Mouse (Mus musculus) midbrain, embryonic 13.5 days (tissue): Measurements from ENCODE around the gene Cnn1. TPM values are rescaled to one million over a fixed set of nuclear protein-coding genes. Genes with fewer than 3 reads are reported as not detected.
"Not testable (repeated sequence)": the region's sequence is repeated elsewhere in the genome, so short reads cannot be mapped to it uniquely, and the experiment has no call there.

Experiments used
- ATAC-seq: fragments of 200-750 bp; cut with Nextera tagmentation; 2 replicates; pipeline ENCODE4 v1.8.0; 2017; ENCODE audit warnings: mild to moderate bottlenecking, moderate TSS enrichment, moderate library complexity
- H3K27ac ChIP-seq: fragments of 300-500 bp; sonication (generic); 2 replicates; pipeline ENCODE4 v1.5.1; 2015; ENCODE audit warnings: inconsistent platforms, mild to moderate bottlenecking, moderate library complexity
- H3K27me3 ChIP-seq: fragments of 300-500 bp; sonication (generic); 2 replicates; pipeline ENCODE4 v1.6.1; 2015; ENCODE audit warnings: mild to moderate bottlenecking, inconsistent platforms
- H3K36me3 ChIP-seq: fragments of 300-500 bp; sonication (generic); 2 replicates; pipeline ENCODE4 v1.6.1; 2015; ENCODE audit warnings: mild to moderate bottlenecking, inconsistent platforms
- H3K4me1 ChIP-seq: fragments of 300-500 bp; sonication (generic); replicated peaks from 2 replicates; pipeline ENCODE4 v1.6.1; 2015; ENCODE audit warnings: inconsistent platforms
- H3K4me2 ChIP-seq: fragments of 300-500 bp; sonication (generic); replicated peaks from 2 replicates; pipeline ENCODE4 v1.6.1; 2015; ENCODE audit warnings: moderate library complexity, mild to moderate bottlenecking, inconsistent platforms
- H3K4me3 ChIP-seq: fragments of 300-500 bp; sonication (generic); replicated peaks from 2 replicates; pipeline ENCODE4 v1.5.1; 2015; ENCODE audit warnings: mild to moderate bottlenecking, inconsistent platforms
- H3K9ac ChIP-seq: fragments of 300-500 bp; sonication (generic); replicated peaks from 2 replicates; pipeline ENCODE4 v1.6.1; 2015; ENCODE audit warnings: mild to moderate bottlenecking, inconsistent platforms
- H3K9me3 ChIP-seq: fragments of 300-500 bp; sonication (generic); 2 replicates; pipeline ENCODE4 v1.6.1; 2016; ENCODE audit warnings: mild to moderate bottlenecking, inconsistent platforms
- WGBS: fragments of 180-500 bp; shearing (Covaris S2); methylation state at CpG from one replicate; pipeline ENCODE4 v1.1.7; 2015; 5-methylcytosine and 5-hydroxymethylcytosine counted together
- polyA plus RNA-seq: library from polyadenylated mRNA; unstranded; fragments of >200 nt; fragmentation: Nextera tagmentation; extraction: Ambion mirVana; gene quantifications from 2 replicates; pipeline ENCODE4 v1.2.1, GENCODE M21; 2015

Cnn1 gene
- polyA plus RNA-seq, 1 experiment from 2014 or later = 2.0 TPM

DNA sequence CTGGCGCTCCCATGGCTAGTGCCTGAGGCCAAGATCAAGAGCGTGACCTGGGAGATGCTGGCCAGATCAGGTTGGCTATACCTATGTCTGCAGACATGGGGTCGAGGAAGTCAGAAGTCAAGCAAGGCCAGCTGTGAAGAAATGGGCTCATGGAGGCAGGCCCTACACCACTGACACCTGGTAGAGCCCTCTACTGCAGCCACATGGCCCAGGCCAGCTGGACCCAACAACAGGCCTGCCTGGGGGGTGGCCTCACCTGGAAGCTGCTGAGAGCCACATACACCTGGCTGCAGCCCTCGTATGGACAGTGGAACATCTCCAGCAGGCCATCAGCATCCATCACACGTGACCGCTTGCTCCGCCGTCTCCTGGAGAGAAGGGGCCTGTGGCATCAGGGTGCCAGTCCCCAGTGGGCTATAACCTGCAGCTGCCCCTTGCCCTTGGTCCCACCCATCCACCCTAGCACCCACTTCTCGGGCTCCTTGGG is 41.9 kb upstream of the Cnn1 start:
- Histone ChIP-seq H3K9ac (no peak overlapping the region), H3K4me1 (peaks cover 10% of the 10 kb centered on the region), H3K27ac (no peak overlapping the region), H3K4me3 (no peak overlapping the region), H3K4me2 (no peak overlapping the region), H3K36me3 (peaks cover 45% of the 10 kb centered on the region), H3K27me3 (peaks cover 7% of the 10 kb centered on the region; the same call in 1 of the 2 replicates), H3K9me3 (no peaks in the 10 kb centered on the region)
- 94% methylated on average over 9 of the region's 9 CpGs for WGBS
- no peak for ATAC-seq

DNA sequence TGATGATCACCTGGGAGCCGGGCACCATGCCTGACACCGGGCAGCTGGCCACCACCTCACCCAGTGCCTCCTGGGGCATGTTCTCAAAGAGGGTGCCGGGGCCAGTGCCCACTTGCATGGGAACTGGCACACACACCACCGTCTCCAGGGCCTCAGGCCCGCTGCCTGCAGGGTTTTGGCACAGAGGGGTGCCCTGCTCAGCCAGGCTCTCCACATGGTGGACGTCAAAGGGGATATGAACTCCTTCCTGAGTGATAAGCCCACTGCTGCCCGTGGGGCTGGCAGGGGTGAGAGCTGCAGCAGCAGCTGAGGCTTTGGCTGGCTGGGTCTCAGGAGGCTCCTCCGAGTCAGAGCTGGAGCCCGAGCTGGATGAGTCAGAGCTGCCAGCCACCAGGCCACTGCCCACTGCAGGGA is 41.0 kb upstream of the Cnn1 start:
- Histone ChIP-seq H3K27me3 (peaks cover 2% of the 10 kb centered on the region; the same call in 1 of the 2 replicates), H3K4me1 (peaks cover 7% of the 10 kb centered on the region), H3K9ac (no peak overlapping the region), H3K36me3 (peaks cover 53% of the 10 kb centered on the region), H3K9me3 (no peaks in the 10 kb centered on the region), H3K27ac (no peak overlapping the region), H3K4me2 (no peak overlapping the region), H3K4me3 (no peak overlapping the region)
- ATAC-seq = no peak
- 85% methylated on average over 9 of the region's 9 CpGs for WGBS

DNA sequence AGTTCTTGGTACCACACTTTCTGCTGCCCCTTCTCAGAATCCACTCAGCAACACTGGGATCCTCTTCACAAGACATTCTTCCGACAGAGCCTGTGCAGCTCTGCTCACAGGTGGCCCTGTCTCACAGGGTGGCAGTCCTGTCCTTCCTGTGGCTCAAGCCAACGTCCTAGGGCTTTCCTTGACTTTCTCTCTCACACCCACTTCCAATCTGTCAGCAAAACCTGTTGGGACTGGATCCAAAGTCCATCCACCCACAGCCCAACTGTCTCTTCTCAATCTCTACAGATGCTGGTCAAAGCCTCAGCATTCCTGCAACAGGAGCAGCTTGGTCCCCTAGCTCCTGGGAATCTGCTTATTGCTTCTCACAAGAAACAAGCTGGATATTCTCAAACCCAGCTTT is 37.7 kb upstream of the Cnn1 start:
- Histone ChIP-seq H3K36me3 (peaks cover 86% of the 10 kb centered on the region), H3K4me2 (no peak overlapping the region), H3K27ac (no peak overlapping the region), H3K4me3 (no peak overlapping the region), H3K9me3 (no peaks in the 10 kb centered on the region), H3K27me3 (no peaks in the 10 kb centered on the region), H3K4me1 (no peaks in the 10 kb centered on the region), H3K9ac (no peak overlapping the region)
- no peak for ATAC-seq
- WGBS = 89% methylated on average over 2 of the region's 2 CpGs

DNA sequence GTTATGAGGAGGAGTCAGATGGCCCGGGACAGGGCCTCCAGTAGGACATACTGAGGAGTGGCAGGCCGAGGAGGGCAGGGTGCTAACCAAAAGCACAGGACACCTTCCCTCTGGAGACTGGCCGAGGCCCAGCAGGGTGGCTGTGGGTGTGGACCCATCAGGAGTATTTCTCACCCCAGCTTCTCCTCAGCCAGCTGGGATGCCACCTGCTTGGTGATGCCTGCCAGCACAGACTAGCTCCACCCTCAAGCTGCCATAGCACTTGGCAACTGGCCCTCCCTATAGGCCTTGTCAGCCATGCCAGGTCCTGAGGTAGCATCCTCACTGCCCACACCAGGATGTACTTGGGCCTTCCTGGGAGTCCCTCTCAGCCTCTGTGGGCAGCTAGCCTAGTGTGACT is 34.7 kb upstream of the Cnn1 start:
- peaks cover 1% of the 10 kb centered on the region; the same call in 1 of the 2 replicates for H3K4me1 ChIP-seq
- no peak overlapping the region for H3K4me3 ChIP-seq
- no peak overlapping the region for H3K27ac ChIP-seq
- no peak for ATAC-seq
- WGBS = 89% methylated on average over 3 of the region's 3 CpGs
- no peak overlapping the region for H3K9ac ChIP-seq
- H3K9me3 ChIP-seq = no peaks in the 10 kb centered on the region
- no peak overlapping the region for H3K4me2 ChIP-seq
- H3K27me3 ChIP-seq = no peaks in the 10 kb centered on the region
- peaks cover 81% of the 10 kb centered on the region for H3K36me3 ChIP-seq

DNA sequence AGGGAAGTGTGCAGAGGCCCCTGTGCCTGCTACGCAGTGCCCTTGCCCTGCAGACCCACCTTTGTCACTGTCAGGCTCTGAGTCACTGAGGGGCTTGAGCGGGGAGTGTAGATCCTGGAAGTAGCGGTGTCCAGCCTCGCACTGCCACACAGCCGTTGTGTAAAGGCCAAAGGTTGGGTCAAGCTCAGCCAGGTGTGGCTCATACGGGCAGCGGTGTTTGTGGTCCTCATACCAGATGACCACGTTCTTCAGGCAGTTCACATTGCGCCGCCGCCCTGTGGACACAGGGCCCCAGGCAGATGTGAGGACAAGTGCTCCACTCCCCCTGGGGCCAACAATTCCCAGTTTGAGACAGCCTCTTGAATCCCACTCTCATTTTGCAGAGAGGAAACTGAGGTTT is 33.4 kb upstream of the Cnn1 start:
- Histone ChIP-seq H3K27ac (no peak overlapping the region), H3K27me3 (no peaks in the 10 kb centered on the region), H3K9me3 (no peaks in the 10 kb centered on the region), H3K4me2 (no peak overlapping the region), H3K4me3 (no peak overlapping the region), H3K9ac (no peak overlapping the region), H3K4me1 (peaks cover 14% of the 10 kb centered on the region), H3K36me3 (peaks cover 73% of the 10 kb centered on the region)
- no peak for ATAC-seq
- WGBS = 98% methylated on average over 11 of the region's 11 CpGs

DNA sequence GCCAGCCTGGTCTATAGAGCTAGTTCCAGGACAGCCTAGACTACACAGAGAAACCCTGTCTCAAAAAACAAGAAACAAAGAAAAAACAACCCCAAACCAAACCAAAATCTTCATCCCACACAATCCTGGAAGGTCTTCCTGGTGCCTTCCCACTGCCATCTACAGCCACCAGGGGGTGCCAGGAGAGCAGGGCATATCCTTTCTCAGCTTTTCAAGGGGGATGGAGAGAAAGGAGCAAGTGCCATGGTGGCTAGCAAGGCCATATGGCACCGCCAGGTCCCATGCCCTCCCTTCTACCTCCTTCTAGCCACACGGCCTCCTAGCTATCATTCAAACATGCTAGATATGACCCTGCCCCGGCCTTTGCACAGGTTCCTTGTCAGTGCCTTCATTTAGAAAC is 32.6 kb upstream of the Cnn1 start:
- no peak overlapping the region for H3K4me2 ChIP-seq
- H3K27me3 ChIP-seq = no peaks in the 10 kb centered on the region
- H3K4me3 ChIP-seq = no peak overlapping the region
- H3K36me3 ChIP-seq = peaks cover 67% of the 10 kb centered on the region
- no peaks in the 10 kb centered on the region for H3K9me3 ChIP-seq
- 77% methylated on average over 3 of the region's 3 CpGs for WGBS
- no peak overlapping the region for H3K27ac ChIP-seq
- ATAC-seq = no peak
- peaks cover 14% of the 10 kb centered on the region for H3K4me1 ChIP-seq
- no peak overlapping the region; the same call in 1 of the 2 replicates for H3K9ac ChIP-seq

DNA sequence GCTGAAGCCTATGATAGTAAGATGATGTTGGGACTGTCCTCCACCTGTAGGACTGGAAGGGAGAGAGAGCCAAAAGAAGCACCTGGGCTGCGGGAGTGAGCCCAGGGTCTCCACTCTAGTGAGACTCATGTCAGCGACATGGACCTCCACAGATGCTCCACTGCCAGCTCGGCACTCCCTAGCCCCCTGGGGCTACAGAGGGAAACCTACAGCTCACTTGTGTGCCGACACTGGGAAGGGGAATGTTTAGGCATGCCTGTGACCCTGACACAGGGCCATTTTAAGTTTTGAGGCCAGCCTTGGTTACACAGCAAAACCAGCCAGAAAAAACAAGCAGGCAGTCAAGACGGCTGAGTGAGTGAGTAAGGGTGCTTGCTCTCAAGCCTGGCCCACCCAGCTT is 31.8 kb upstream of the Cnn1 start:
- Histone ChIP-seq H3K9me3 (no peaks in the 10 kb centered on the region), H3K36me3 (peaks cover 59% of the 10 kb centered on the region), H3K4me1 (peaks cover 17% of the 10 kb centered on the region), H3K9ac (no peak overlapping the region; the same call in 1 of the 2 replicates), H3K27ac (no peak overlapping the region), H3K27me3 (no peaks in the 10 kb centered on the region), H3K4me2 (no peak overlapping the region), H3K4me3 (no peak overlapping the region)
- ATAC-seq = no peak
- WGBS = 86% methylated on average over 5 of the region's 5 CpGs

DNA sequence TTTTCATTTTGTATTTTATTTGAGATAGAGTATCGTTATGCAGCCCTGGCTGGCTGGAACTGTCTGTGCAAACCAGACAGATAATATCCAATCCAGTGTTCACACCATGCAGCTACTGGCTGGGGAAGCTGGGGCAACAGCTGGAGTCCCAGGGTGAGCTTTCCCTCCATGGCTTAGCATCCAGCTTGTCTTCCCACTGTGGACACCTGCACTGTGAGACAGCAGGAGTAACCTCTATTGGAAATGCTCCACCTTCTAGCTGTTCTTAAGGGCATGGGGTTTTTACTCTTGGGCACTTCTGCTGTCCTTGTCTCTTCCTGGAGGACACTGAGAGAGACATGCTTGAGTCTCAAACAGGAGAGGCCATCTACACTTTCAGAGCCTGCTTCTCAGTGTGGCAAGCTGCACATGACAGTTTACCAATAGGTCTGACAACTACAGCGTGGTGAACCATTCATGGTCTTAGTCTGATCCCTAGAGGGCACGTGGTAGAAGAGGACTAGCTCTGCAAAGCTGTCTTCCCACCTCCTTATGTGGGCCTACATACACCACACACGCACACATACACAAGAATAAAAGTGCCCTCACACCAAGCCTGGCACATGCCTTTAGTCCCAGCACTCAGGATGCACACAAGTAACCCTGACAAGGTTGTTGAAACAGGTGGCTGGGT is 29.0 kb upstream of the Cnn1 start:
- ATAC-seq = no peak; the same call in 1 of the 2 replicates
- Histone ChIP-seq H3K4me2 (peak overlapping the region; percentile 61), H3K27me3 (no peaks in the 10 kb centered on the region), H3K4me1 (peaks cover 17% of the 10 kb centered on the region), H3K9ac (peak overlapping the region; percentile 91), H3K9me3 (no peaks in the 10 kb centered on the region), H3K36me3 (peaks cover 58% of the 10 kb centered on the region), H3K27ac (peak overlapping the region; percentile 96; the same call in 1 of the 2 replicates), H3K4me3 (peak overlapping the region; percentile 82)
- WGBS = 65% methylated on average over 4 of the region's 4 CpGs

DNA sequence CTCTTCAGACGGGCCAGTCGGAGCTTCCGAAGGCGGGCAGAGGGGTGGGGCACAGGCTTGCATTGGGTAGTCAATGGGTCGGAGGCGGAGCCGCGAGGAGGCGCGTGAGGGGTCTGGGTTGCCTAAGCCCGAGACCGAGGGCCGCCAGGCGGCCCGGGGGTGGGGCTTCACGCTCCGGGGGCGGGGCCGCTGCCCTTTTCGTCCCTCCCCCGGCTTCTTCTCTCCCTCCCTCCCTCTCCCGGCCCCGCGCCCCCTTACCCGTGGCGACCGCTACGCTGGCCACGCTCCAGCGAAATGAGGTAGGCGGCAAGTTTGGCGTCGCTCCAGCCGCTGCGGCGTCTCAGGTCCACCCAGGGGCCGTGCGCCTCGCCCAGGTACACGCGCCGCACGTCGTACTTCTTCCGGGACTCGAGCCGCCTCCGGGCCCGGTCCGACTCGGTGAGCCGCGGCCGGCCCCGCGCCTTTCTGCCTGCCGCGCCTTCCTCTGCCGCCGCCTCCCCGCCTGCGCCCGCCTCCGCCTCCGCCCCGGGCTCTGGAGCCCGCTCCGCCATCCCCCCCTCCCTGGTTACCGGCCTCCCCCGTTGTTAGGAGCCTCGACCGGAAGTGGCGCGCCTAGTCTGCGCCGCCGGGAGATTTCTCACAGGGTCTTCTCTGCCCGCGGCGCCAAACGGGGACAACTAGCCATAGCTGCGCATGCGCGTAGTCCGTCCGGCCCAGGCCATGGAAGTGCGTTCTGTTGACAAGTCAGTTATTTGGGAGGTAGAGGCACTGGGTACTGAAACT is 28.0 kb upstream of the Cnn1 start, which contains the start of the genes Gm49318 and Zfp653:
Gene Gm49318, minus strand, starts transcription at position 469 of the 783 bp plus-strand sequence.
Gene Zfp653, minus strand, starts transcription at position 586 of the 783 bp plus-strand sequence.
- H3K9me3 ChIP-seq = no peaks in the 10 kb centered on the region
- WGBS = under 1% methylated on average over 78 of the region's 87 CpGs
- ATAC-seq = peak; percentile 98
- peaks cover 50% of the 10 kb centered on the region for H3K36me3 ChIP-seq
- H3K27me3 ChIP-seq = no peaks in the 10 kb centered on the region
- H3K27ac ChIP-seq = peak within 1 kb of the TSS; percentile 96
- H3K9ac ChIP-seq = peak within 1 kb of the TSS; percentile 91
- peak within 1 kb of the TSS; percentile 82 for H3K4me3 ChIP-seq
- peaks cover 17% of the 10 kb centered on the region for H3K4me1 ChIP-seq
- peak within 1 kb of the TSS; percentile 61 for H3K4me2 ChIP-seq

DNA sequence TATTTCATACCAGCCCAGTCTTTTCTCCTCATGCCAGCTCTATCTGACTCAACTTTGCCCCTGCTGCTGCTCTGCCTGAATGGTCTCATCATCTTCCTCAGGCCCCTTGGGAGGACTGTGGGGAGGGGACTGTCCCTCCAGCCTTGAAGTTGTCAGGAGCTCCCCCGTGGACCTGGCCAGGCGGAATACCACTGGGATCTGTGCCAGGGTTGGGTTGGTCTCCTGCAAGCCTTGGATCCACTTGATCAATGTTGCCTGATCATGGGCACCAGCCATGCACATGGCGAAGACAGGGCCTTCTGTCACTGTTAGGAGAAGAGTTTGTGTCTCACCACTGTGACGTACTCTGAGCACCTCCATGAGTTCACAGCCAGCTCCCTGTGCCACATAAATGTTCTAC is 26.7 kb upstream of the Cnn1 start:
- Histone ChIP-seq H3K9ac (no peak overlapping the region), H3K9me3 (no peaks in the 10 kb centered on the region), H3K4me1 (peaks cover 17% of the 10 kb centered on the region), H3K4me3 (no peak overlapping the region), H3K27ac (no peak overlapping the region), H3K36me3 (peaks cover 46% of the 10 kb centered on the region), H3K27me3 (no peaks in the 10 kb centered on the region), H3K4me2 (no peak overlapping the region; the same call in 1 of the 2 replicates)
- 92% methylated on average over 4 of the region's 4 CpGs for WGBS
- ATAC-seq = no peak

DNA sequence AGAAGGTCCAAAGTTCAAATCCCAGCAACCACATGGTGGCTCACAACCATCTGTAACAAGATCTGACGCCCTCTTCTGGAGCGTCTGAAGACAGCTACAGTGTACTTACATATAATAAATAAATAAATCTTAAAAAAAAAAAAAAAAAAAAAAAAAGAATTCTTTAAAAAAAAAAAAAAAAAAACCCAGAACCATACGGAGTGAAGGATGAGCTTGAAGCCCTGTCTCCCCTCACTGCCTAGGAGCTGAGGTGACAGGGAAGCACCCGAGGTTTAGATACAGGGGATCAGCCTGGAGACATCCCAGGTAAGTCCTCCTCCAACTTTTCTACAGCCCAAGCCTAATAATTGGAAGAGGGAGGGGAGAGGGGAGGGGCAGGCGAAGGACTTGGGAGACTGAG is 23.2 kb upstream of the Cnn1 start:
- not testable (repeated sequence) for H3K4me3 ChIP-seq, H3K27ac ChIP-seq, H3K27me3 ChIP-seq, H3K4me2 ChIP-seq, H3K9ac ChIP-seq, H3K4me1 ChIP-seq, ATAC-seq, H3K9me3 ChIP-seq
- H3K36me3 ChIP-seq = peaks cover 50% of the 10 kb centered on the region
- WGBS = 76% methylated on average over 5 of the region's 5 CpGs

DNA sequence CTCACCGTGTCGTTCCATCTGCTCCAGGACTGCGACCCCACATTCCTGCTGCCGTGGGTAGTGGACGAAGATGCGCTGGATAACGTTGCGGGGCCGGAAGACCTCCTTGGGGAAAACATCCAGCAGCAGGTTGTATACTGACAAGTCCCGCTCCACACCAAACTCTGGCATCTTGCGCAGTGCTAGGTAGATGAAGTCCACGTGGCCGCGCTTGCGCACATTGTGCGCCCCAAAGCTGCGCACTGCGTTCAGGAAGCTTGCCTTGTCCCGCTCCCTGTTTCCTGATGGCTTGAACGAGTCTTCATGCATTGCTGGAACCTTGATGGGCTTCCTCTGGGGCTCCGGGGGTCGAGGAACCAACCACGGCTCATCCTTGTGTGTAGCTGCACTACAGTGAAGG is 22.8 kb upstream of the Cnn1 start:
- H3K36me3 ChIP-seq = peaks cover 50% of the 10 kb centered on the region
- H3K27me3 ChIP-seq = no peaks in the 10 kb centered on the region
- H3K9ac ChIP-seq = no peak overlapping the region
- H3K4me1 ChIP-seq = peaks cover 3% of the 10 kb centered on the region; the same call in 1 of the 2 replicates
- no peak overlapping the region for H3K4me2 ChIP-seq
- no peaks in the 10 kb centered on the region for H3K9me3 ChIP-seq
- no peak for ATAC-seq
- H3K27ac ChIP-seq = no peak overlapping the region
- 96% methylated on average over 23 of the region's 23 CpGs for WGBS
- no peak overlapping the region for H3K4me3 ChIP-seq
